In the genomic region with DNA sequence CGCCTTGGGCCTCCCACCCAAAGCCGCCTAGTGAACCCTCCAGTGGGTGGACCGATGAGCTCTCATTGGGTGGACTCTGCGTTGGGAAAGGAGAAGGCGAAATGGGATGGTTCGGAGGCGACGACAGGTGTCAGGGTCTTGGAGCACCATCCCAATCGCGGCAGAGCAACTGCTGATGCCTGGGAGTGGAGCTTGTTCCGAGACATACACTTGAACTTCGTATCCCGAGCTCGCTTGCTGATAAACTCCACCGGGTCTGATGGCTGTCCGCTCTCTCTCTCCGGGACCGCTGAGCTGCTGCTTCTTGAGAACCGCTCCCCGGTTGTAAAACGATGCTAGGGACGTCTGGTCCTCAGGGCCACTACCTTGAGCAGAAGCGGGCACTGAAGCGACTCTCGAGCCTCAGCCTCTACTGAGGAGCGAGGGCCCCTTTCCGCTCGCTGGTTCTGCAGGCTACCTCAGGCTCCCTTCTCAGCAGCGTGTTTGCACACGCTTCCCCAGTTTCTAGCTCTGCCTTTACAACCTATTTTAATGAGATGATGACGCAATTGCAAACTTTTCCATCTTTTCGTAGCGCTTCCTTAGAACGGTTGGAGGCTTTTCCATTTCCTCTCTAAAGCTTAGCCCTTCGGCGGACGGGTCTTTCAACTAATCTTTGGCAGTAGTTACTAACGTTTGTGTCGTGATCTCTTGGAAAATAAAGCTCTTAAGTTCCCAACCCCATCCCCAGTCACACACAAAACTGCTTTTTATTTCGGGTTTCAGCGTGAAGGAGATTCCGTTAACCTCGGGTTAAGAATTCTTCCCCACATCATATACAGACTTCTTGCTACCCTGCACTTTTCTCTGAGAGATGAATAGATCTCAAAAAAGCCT, we compare ENCODE assay signal across 8 mouse cellular contexts. TPM values are rescaled to one million over a fixed set of nuclear protein-coding genes. Genes with fewer than 3 reads are reported as not detected.
DNase-seq lines count a peak whose midpoint lies in the region; ATAC-seq and TF ChIP-seq lines count a peak whose summit lies in the region.

No protein-coding gene starts in this region.

- H3K36me3 ChIP-seq in C2C12 (ENCODE audit: control insufficient read depth, insufficient read depth): no peaks in the 10 kb centered on the region
- no peaks in the 10 kb centered on the region for H3K36me3 ChIP-seq in heart, embryonic 16.5 days (ENCODE audit: control insufficient read depth, insufficient read depth)
- H3K36me3 ChIP-seq in limb, embryonic 15.5 days: no peaks in the 10 kb centered on the region
- H3K36me3 ChIP-seq in midbrain, embryonic 15.5 days (replicated peaks): no peaks in the 10 kb centered on the region

- TF ChIP-seq CTCF in C2C12 (IDR thresholded peaks at IDR 0.05; ENCODE audit: control insufficient read depth, insufficient read depth, insufficient read length): no peak

- peaks cover 22% of the 10 kb centered on the region for H3K4me1 ChIP-seq in heart, embryonic 16.5 days (ENCODE audit: control insufficient read depth, insufficient read depth, low read length)
- peaks cover 21% of the 10 kb centered on the region for H3K4me1 ChIP-seq in limb, embryonic 15.5 days
- peaks cover 26% of the 10 kb centered on the region for H3K4me1 ChIP-seq in midbrain, embryonic 15.5 days

- peak overlapping the region; percentile 84 for H3K9ac ChIP-seq in heart, embryonic 16.5 days (ENCODE audit: low read length)
- peak overlapping the region; percentile 57 for H3K9ac ChIP-seq in limb, embryonic 15.5 days
- peak overlapping the region; percentile 61 for H3K9ac ChIP-seq in midbrain, embryonic 15.5 days

- peak overlapping the region; percentile 56 for H3K4me3 ChIP-seq in C2C12 (ENCODE audit: insufficient read depth, poor library complexity, severe bottlenecking)
- H3K4me3 ChIP-seq in heart, embryonic 16.5 days (ENCODE audit: low read length): peak overlapping the region; percentile 69
- H3K4me3 ChIP-seq in limb, embryonic 15.5 days: peak overlapping the region; percentile 98
- H3K4me3 ChIP-seq in midbrain, embryonic 15.5 days: peak overlapping the region; percentile 89

- H3K9me3 ChIP-seq in heart, embryonic 16.5 days (replicated peaks; ENCODE audit: control insufficient read depth, low read length): no peaks in the 10 kb centered on the region
- no peaks in the 10 kb centered on the region for H3K9me3 ChIP-seq in limb, embryonic 15.5 days
- no peaks in the 10 kb centered on the region for H3K9me3 ChIP-seq in midbrain, embryonic 15.5 days

- no peak for DNase-seq in frontal cortex, postnatal 14 days (ENCODE audit: low spot score in 2 of 2)
- peak; percentile 83 for DNase-seq in brain, adult 2 months (ENCODE audit: low read depth, low spot score)
- DNase-seq in thymus, postnatal 4 days: peak; percentile 73

- H3K27ac ChIP-seq in heart, embryonic 16.5 days (ENCODE audit: low read length): peak overlapping the region; percentile 99
- H3K27ac ChIP-seq in limb, embryonic 15.5 days: peak overlapping the region; percentile 98
- H3K27ac ChIP-seq in midbrain, embryonic 15.5 days: peak overlapping the region; percentile 96

- no peaks in the 10 kb centered on the region for H3K27me3 ChIP-seq in C2C12 (ENCODE audit: control insufficient read depth, insufficient read depth, insufficient read length)
- no peaks in the 10 kb centered on the region for H3K27me3 ChIP-seq in heart, embryonic 16.5 days (ENCODE audit: control insufficient read depth, insufficient read depth, low read length)
- no peaks in the 10 kb centered on the region for H3K27me3 ChIP-seq in limb, embryonic 15.5 days
- H3K27me3 ChIP-seq in midbrain, embryonic 15.5 days (replicated peaks): no peaks in the 10 kb centered on the region

- H3K79me2 ChIP-seq in C2C12 (ENCODE audit: control insufficient read depth, insufficient read depth): peaks cover 39% of the 10 kb centered on the region

- peaks cover 25% of the 10 kb centered on the region for H3K79me3 ChIP-seq in C2C12 (ENCODE audit: low read depth)

- WGBS in heart, embryonic 16.5 days: 2% methylated on average over 43 of the region's 43 CpGs
- WGBS in limb, embryonic 15.5 days: 1% methylated on average over 43 of the region's 43 CpGs
- WGBS in midbrain, embryonic 15.5 days: 1% methylated on average over 43 of the region's 43 CpGs

- peak overlapping the region; percentile 54 for H3ac ChIP-seq in C2C12 (ENCODE audit: control insufficient read depth, insufficient read length, low read depth)

- H3K4me2 ChIP-seq in heart, embryonic 16.5 days (ENCODE audit: low read depth, low read length): peak overlapping the region; percentile 92
- peak overlapping the region; percentile 91 for H3K4me2 ChIP-seq in limb, embryonic 15.5 days
- peak overlapping the region; percentile 71 for H3K4me2 ChIP-seq in midbrain, embryonic 15.5 days

- peak; percentile 31 for ATAC-seq in frontal cortex, adult (ENCODE audit: low TSS enrichment)
- ATAC-seq in heart, embryonic 16.5 days (replicated peaks; ENCODE audit: extremely low read depth, insufficient read depth, low FRiP score): peak; percentile 5; the same call in 1 of the 2 replicates
- ATAC-seq in limb, embryonic 15.5 days (ENCODE audit: insufficient number of reproducible peaks, low FRiP score, low TSS enrichment, low read depth): no peak
- ATAC-seq in midbrain, embryonic 15.5 days (replicated peaks): no peak

TF ChIP-seq in C2C12, 6 proteins besides CTCF, POLR2A, EP300 and RAD21:
- TF ChIP-seq FOSL1 (IDR thresholded peaks at IDR 0.05; ENCODE audit: insufficient read depth, low read length, poor library complexity, severe bottlenecking) (no peak), CEBPB (IDR thresholded peaks at IDR 0.05; ENCODE audit: low read depth) (peak; percentile 76), MYOD1 (IDR thresholded peaks at IDR 0.05; ENCODE audit: control insufficient read depth, insufficient read length, low read depth) (peak; percentile 58)

RNA-seq across cellular contexts. Expression of a gene that starts 1.1 kb away (rescaled TPM):
- polyA plus RNA-seq in C2C12 (2012; fragmentation: generic; extraction: Trizol): 23.0 TPM
- 9.5 and 10.9 TPM in 2 replicates for polyA plus RNA-seq in heart, embryonic 16.5 days (2015; fragmentation: Nextera tagmentation; extraction: Ambion mirVana)
- 13.5 and 13.9 TPM in 2 replicates for polyA plus RNA-seq in limb, embryonic 15.5 days (2015; fragmentation: Nextera tagmentation; extraction: Ambion mirVana)
- polyA plus RNA-seq in midbrain, embryonic 15.5 days (2015; fragmentation: Nextera tagmentation; extraction: Ambion mirVana): 14.4 and 16.7 TPM in 2 replicates

RNA-seq across cellular contexts. Expression of a gene that starts 13.7 kb away (rescaled TPM):
- 4.3 TPM for polyA plus RNA-seq in C2C12 (2012; fragmentation: generic; extraction: Trizol)
- 5.1 TPM in 2 replicates for polyA plus RNA-seq in heart, embryonic 16.5 days (2015; fragmentation: Nextera tagmentation; extraction: Ambion mirVana)
- 9.9 and 11.5 TPM in 2 replicates for polyA plus RNA-seq in limb, embryonic 15.5 days (2015; fragmentation: Nextera tagmentation; extraction: Ambion mirVana)
- polyA plus RNA-seq in midbrain, embryonic 15.5 days (2015; fragmentation: Nextera tagmentation; extraction: Ambion mirVana): 7.8 and 10.4 TPM in 2 replicates

Comparison
In these comparisons a context has a peak if more than half of its experiments do, and no peak if none do; other contexts are left out.
1. ATAC-seq: peak in frontal cortex, adult (single experiment) and heart, embryonic 16.5 days (single experiment); none in limb, embryonic 15.5 days (single experiment) and midbrain, embryonic 15.5 days (single experiment).
2. DNase-seq: peak in brain, adult 2 months (single experiment) and thymus, postnatal 4 days (single experiment); none in frontal cortex, postnatal 14 days (0 of 2).
3. Peak in every context shown above with its lines, with median percentiles within 50 percentile points of each other: H3K4me3 ChIP-seq, H3K27ac ChIP-seq, H3K4me2 ChIP-seq and H3K9ac ChIP-seq.